Mouse (Mus musculus) lung, postnatal 4 days (tissue): ENCODE measurements around the gene Mta3.
"Not testable (repeated sequence)": the region's sequence is repeated elsewhere in the genome, so short reads cannot be mapped to it uniquely, and the experiment has no call there.

ENCODE experiments used
- DNase-seq, 2 experiments: peaks; one replicate each; pipeline ENCODE4 v3.0.0; 2021

Gene Mta3

DNA sequence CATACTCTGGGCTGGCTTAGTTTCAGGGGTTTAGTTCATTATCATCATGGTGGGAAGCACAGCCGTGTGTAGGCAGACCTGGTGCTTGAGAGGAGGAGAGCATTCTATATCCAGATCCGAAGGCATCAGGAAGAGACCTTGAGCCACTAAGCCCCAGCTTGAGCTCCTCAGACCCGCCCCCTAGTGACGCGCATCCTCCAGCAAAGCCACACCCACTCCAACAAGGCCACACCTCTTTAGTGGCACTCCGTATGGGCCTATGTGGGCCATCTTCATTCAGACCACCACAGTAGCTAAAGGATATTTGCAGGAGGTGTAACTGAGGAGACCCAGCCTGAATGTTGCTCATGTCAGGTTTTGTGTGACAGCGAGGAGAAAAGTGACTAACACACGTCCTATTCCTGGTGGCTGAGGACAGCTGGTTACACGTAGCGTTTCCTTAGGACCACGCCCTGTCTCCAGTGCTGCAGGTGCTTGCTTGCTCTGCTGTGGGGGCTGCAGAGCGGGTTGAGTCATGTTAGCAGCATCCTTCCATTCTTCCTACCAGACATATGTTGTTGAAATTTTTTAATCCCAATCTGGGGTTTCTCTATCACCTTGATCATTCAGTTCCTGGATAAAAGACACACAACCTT, 148.4 kb downstream of the Mta3 start:
- DNase-seq: peak; percentile 63 to 66

DNA sequence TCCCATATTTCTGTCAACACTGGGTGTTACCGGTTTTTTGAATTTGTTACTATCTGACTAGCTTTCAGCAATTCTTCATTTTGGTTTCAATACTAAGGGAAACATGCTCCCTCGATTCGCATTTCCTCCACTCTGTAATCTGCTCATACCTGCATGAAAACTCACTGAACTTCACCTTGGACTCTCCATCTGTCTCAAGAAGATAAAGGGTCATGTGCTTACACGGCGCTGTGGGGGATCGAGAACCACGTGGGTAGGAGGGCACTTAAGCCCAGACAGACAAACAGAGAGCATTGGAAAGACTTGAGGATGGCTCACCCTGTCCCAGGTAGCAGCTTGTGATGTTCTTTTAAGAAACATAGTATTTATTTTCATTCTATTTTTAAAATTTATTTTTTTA, 152.4 kb downstream of the Mta3 start:
- no peak for DNase-seq

GRCm38 (mm10) chr17:83859639-83860038, 153.7 kb downstream of the Mta3 start:
- DNase-seq: no peak

GRCm38 (mm10) chr17:83860224-83860623, 154.3 kb downstream of the Mta3 start:
- DNase-seq: no peak

- not testable (repeated sequence) for DNase-seq
These were observed 155.0 kb downstream of the Mta3 start for GRCm38 (mm10) chr17:83860968-83861367.

- DNase-seq: peak; percentile 96 to 97
These were observed 155.6 kb downstream of the Mta3 start for GRCm38 (mm10) chr17:83861444-83862133.

GRCm38 (mm10) chr17:83862134-83862881, 156.3 kb downstream of the Mta3 start:
- DNase-seq: peak; percentile 72 to 77

DNA sequence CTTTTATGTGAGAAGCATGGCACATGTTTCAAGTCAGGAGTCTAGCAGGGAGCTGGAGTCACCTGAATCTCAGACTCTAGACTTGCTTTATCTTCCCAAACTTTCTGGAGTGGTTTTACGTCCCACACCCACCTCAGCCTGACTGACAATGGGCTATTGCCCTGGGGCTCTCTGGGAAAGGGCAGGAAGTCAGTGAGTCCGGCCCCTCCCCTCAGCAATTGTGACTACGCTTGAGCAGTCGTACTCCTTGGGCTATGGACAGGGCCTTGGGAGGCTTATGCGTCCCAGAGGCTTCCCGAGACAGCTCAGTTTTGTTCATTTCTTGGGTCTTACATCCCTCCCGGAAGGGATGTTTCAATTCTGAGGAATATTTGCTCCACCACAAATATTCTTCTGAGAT, 159.4 kb downstream of the Mta3 start:
- no peak for DNase-seq

GRCm38 (mm10) chr17:83866582-83866981, 160.6 kb downstream of the Mta3 start:
- peak; percentile 36 to 49 for DNase-seq

DNA sequence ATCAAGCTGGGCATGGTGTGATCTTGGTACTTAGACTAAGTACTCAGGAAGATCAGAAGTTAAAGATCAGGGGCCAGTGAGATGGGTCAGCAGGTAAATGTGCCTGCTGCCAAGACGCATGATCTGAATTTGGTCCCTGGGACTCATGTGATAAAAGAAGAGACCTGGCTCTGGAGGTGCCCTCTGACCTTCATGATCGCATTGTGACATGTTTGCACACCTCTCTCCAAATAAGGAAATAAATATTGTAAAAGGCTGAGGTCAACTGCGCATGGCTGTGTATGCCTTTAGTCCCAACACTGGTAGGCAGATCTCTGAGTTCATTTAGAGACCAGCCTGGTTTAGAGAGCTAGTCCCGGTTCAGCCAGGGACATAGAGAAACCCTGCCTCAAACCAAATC, 164.4 kb downstream of the Mta3 start:
- no peak for DNase-seq
